Mouse (Mus musculus) ES-Bruce4 (cell line): ENCODE data around the gene Washc3. TPM values are rescaled to one million over a fixed set of nuclear protein-coding genes. Genes with fewer than 3 reads are reported as not detected.

ENCODE experiments used
- H3K27ac ChIP-seq: 2 replicates; pipeline ENCODE4 v1.5.1; 2012; ENCODE audit warnings: low read length, inconsistent platforms; ENCODE audit not compliant: insufficient read depth
- H3K27me3 ChIP-seq: 2 replicates; pipeline ENCODE4 v1.6.1; 2012; ENCODE audit warnings: mild to moderate bottlenecking, low read length, inconsistent platforms; ENCODE audit not compliant: control insufficient read depth, poor library complexity, insufficient read depth, severe bottlenecking
- H3K36me3 ChIP-seq: 2 replicates; pipeline ENCODE4 v1.6.1; 2012; ENCODE audit warnings: inconsistent platforms, mild to moderate bottlenecking, low read length, moderate library complexity; ENCODE audit not compliant: control insufficient read depth, poor library complexity, insufficient read depth, severe bottlenecking
- H3K4me1 ChIP-seq: one replicate; pipeline ENCODE4 v1.8.1; 2011; ENCODE audit warnings: low read length; ENCODE audit not compliant: control insufficient read depth, insufficient read depth
- H3K4me3 ChIP-seq: 2 replicates; pipeline ENCODE4 v1.5.1; 2011; ENCODE audit warnings: low read depth, mild to moderate bottlenecking, low read length
- H3K9ac ChIP-seq: 2 replicates; pipeline ENCODE4 v1.6.1; 2012; ENCODE audit warnings: low read depth, mild to moderate bottlenecking, inconsistent platforms; ENCODE audit not compliant: poor library complexity, severe bottlenecking
- H3K9me3 ChIP-seq: replicated peaks from 2 replicates; pipeline ENCODE4 v1.6.1; 2012; ENCODE audit warnings: mild to moderate bottlenecking, low read length, inconsistent platforms; ENCODE audit not compliant: control insufficient read depth, poor library complexity, insufficient read depth, severe bottlenecking
- CTCF ChIP-seq: IDR thresholded peaks from one replicate; pipeline ENCODE4 v1.8.1; 2011; ENCODE audit warnings: low read depth, low read length
- EP300 ChIP-seq: IDR thresholded peaks from 2 replicates; pipeline ENCODE4 v1.6.1; 2011; ENCODE audit warnings: low read depth, low read length; ENCODE audit not compliant: insufficient read depth
- POLR2A ChIP-seq: IDR thresholded peaks from one replicate; pipeline ENCODE4 v1.8.1; 2011; ENCODE audit warnings: low read length; ENCODE audit not compliant: insufficient read depth
- polyA plus RNA-seq: library from polyadenylated mRNA; stranded (reverse); fragments of >200 nt; gene quantifications from 2 replicates; pipeline ENCODE4 v1.2.4, GENCODE M21; 2011; ENCODE audit warnings: low read depth; ENCODE audit not compliant: missing spikeins, insufficient read depth, insufficient read length

The Washc3 gene
- polyA plus RNA-seq, 1 experiment = 60.8 TPM

GRCm38 (mm10) chr10:88218161-88218560, 17.3 kb downstream of the Washc3 start:
- no peak overlapping the region for H3K27ac ChIP-seq
- H3K9ac ChIP-seq = no peak overlapping the region

GRCm38 (mm10) chr10:88221718-88222117, 20.8 kb downstream of the Washc3 start:
- TF ChIP-seq EP300 = no peak
- no peak for TF ChIP-seq POLR2A
- no peak for TF ChIP-seq CTCF
- Histone ChIP-seq H3K9me3 (no peaks in the 10 kb centered on the region), H3K9ac (no peak overlapping the region), H3K4me3 (no peak overlapping the region), H3K27me3 (no peaks in the 10 kb centered on the region), H3K36me3 (no peaks in the 10 kb centered on the region), H3K4me1 (no peaks in the 10 kb centered on the region), H3K27ac (no peak overlapping the region)

More at GRCm38 (mm10) chr10:88218161-88218560, 17.3 kb downstream of the Washc3 start:
- Histone ChIP-seq H3K9me3 (no peaks in the 10 kb centered on the region), H3K4me3 (no peak overlapping the region), H3K4me1 (no peaks in the 10 kb centered on the region), H3K27me3 (no peaks in the 10 kb centered on the region), H3K36me3 (no peaks in the 10 kb centered on the region)
- no peak for TF ChIP-seq CTCF
- no peak for TF ChIP-seq POLR2A
- no peak for TF ChIP-seq EP300

GRCm38 (mm10) chr10:88225421-88225820, 24.5 kb downstream of the Washc3 start:
- Histone ChIP-seq H3K36me3 (no peaks in the 10 kb centered on the region), H3K27me3 (no peaks in the 10 kb centered on the region), H3K9ac (no peak overlapping the region), H3K4me3 (no peak overlapping the region), H3K9me3 (peaks cover 3% of the 10 kb centered on the region; the same call in 1 of the 2 replicates), H3K4me1 (no peaks in the 10 kb centered on the region), H3K27ac (no peak overlapping the region)
- no peak for TF ChIP-seq CTCF

- Histone ChIP-seq H3K36me3 (no peaks in the 10 kb centered on the region), H3K27ac (no peak overlapping the region), H3K4me1 (no peaks in the 10 kb centered on the region), H3K9ac (no peak overlapping the region), H3K27me3 (no peaks in the 10 kb centered on the region), H3K9me3 (peaks cover 3% of the 10 kb centered on the region; the same call in 1 of the 2 replicates), H3K4me3 (no peak overlapping the region)
- no peak for TF ChIP-seq CTCF
- TF ChIP-seq POLR2A = no peak
- TF ChIP-seq EP300 = no peak
These were observed 27.1 kb downstream of the Washc3 start for GRCm38 (mm10) chr10:88227962-88228361.

- H3K4me3 ChIP-seq = no peak overlapping the region
These were observed 27.7 kb downstream of the Washc3 start for GRCm38 (mm10) chr10:88228521-88229017.

GRCm38 (mm10) chr10:88231671-88232070, 30.8 kb downstream of the Washc3 start:
- Histone ChIP-seq H3K27ac (no peak overlapping the region), H3K27me3 (no peaks in the 10 kb centered on the region), H3K36me3 (no peaks in the 10 kb centered on the region; the same call in 1 of the 2 replicates), H3K4me3 (no peak overlapping the region), H3K4me1 (no peaks in the 10 kb centered on the region), H3K9me3 (peaks cover 3% of the 10 kb centered on the region; the same call in 1 of the 2 replicates), H3K9ac (no peak overlapping the region)
- TF ChIP-seq CTCF = no peak
- TF ChIP-seq EP300 = no peak
- TF ChIP-seq POLR2A = no peak

More at GRCm38 (mm10) chr10:88228521-88229017, 27.7 kb downstream of the Washc3 start:
- Histone ChIP-seq H3K4me1 (no peaks in the 10 kb centered on the region), H3K27me3 (no peaks in the 10 kb centered on the region), H3K9me3 (peaks cover 3% of the 10 kb centered on the region; the same call in 1 of the 2 replicates), H3K9ac (no peak overlapping the region), H3K27ac (no peak overlapping the region), H3K36me3 (no peaks in the 10 kb centered on the region)
- TF ChIP-seq EP300 (no peak), CTCF (no peak), POLR2A (no peak)
